Mouse (Mus musculus) embryo, embryonic 11.5 days (tissue): ENCODE measurements around the gene Tmem143.
"Not testable (repeated sequence)": the region's sequence is repeated elsewhere in the genome, so short reads cannot be mapped to it uniquely, and the experiment has no call there.

Source experiments
- DNase-seq: peaks from one replicate; pipeline ENCODE4 v3.0.0-alpha.2; 2012; ENCODE audit warnings: low read depth, low spot score

Gene Tmem143

DNA sequence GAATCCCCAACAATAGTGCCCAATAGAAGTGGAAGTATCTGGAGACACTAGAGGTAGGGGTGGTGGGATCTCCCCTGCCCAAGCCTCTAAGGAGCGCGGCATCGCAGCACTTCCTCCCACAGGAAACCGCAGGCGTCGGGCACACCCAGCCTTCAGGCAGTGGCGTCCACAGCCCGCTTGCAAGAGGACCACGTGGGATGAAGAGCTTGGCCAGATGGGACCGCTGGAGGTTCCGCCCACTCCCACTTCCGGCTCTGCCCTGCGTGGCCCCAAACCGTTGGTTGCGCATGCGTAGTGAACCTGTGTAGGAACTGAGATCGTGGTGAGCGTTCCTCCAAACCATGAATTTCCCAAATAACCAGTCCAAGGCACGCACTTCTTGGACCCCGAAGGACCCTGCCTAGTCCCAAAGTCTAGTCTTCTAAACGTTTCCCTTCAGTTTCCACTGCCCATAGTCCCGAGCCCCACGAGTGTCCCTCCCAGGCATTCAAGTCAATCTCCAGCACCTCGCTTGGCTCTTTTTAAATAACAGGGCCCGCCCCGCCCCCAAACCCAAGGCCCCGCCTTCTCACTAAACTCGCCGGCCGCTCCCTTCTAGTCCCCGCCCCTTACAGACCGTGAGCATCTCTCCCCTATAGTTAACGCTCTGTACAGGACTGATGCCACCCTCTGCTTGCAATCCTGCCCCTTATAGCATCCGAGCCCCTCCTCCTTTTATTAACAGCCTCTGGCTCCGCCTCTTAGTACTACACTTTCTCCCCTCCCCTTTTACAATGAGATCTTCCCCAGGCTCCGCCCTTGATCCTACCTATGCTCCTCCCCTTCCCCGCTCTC, 26.4 kb downstream of the Tmem143 start:
- peak; percentile 90 for DNase-seq

DNA sequence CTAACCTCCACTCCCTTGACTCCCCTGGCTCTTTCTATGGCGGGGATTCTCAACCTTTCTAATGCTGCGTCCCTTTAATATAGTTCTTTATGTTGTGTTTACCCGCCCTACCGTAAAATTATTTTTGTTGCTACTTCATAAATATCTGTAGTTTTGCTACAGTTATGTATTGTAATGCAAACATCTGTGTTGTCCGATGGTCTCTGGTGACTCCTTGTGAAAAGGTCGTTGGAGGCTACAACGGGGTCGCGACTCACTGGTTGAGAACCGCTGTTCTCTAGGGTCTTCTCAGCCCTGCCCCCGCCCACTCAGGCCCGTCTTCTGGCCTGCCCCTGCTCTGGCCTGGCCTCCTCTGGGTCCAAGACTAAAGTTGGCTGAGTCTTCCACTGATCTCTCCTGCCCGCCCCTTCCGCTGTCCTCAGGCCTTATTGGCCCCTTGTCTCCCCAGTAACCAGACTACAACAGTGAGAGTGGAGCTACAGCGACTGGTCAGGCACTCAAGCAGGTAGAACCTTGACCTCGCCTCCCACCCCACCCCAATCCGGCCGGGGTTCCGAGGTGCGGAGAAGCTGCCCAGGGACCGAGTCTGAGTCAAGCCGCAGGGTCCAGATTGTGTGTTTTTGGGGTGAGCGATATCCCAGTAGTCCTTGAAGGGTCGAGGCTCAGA, 27.2 kb downstream of the Tmem143 start, which contains the start of gene Ccdc114:
Gene Ccdc114 (plus strand): TSS at position 311 of the 667 bp plus-strand sequence.
- DNase-seq: no peak

GRCm38 (mm10) chr7:45924429-45924816, 27.7 kb downstream of the Tmem143 start:
- DNase-seq: no peak

DNA sequence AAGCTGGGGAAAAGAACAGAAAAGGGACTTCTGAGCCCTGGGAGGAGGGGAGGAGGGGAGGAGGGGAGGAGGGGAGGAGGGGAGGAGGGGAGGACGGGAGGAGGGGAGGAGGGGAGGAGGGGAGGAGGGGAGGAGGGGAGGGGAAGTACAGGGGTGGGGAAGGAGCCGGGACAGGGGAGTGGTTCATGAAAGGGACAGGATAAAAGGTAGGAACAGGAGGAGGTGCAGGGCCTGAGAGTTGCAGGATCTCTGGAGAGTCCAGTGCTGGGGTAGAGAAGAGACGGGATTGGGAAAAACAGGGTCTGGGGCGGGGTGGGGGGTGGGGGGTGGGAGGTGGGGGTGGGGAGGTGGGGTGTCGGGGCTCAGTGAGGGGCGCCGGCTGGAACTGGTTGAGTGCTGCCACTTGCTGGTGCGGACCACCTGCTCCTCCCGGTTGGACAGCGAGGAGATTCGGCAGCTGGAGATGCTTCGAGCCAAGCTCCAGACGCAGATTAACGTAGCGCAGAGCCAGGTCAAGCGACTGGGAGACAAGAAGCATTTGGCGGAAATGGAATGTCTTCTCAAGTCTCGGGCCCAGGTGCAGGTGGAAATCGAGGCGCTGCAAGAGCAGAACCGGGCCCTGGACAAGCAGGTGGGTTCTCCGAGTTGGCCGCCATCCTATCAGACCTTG, 32.0 kb downstream of the Tmem143 start:
- no peak for DNase-seq

DNA sequence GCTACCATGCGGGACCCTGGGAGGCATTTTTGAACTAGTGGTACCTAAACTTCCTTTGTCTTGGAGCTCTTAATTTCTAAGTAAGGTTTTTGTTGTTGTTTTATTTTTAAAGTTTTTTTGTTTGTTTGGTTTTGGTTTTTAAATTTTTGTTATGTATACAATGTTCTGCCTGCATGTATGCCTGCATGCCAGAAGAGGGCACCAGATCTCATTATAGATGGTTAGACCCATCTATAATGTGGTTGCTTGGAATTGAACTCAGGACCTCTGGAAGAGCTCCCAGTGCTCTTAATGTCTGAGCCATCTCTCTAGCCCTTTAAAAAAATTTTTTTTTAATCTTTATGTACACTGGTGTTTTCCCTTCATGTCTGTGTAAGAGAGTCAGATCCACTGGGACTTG, 32.9 kb downstream of the Tmem143 start:
- no peak for DNase-seq

DNA sequence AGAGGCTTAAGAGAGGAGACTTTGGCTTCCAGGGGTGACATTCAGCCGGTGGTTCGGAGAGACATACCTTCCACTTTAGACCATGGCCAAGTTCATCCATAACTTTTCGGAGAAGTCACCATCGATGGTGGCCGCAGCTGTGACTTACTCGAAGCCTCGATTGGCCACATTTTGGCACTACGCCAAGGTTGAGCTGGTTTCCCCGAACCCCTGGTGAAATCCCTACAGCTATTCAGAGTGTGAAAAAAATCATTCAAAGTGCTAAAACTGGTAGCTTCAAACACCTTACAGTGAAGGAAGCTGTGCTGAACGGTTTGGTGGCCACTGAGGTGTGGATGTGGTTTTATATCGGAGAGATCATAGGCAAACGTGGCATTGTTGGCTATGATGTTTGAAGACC, 37.0 kb downstream of the Tmem143 start:
- not testable (repeated sequence) for DNase-seq

DNA sequence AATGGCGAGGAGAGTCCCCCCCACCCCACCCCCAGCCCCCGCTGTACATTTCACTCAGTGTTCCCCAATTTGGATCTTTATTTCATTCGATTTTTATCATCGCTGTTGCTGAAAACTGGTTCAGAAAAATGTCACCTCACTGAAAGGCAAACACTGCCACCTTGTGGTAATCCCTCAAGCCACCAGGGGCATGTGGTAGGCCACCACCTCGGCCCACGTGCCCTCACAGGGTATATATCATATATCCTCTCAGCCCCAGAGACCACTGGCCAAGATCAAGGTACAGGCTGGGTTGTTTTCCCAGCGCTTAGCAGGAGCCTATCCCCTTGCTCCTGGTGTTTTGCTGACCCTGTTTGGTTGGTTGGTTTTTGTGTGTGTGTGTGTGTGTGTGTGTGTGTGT, 38.4 kb downstream of the Tmem143 start:
- DNase-seq: peak; percentile 55

DNA sequence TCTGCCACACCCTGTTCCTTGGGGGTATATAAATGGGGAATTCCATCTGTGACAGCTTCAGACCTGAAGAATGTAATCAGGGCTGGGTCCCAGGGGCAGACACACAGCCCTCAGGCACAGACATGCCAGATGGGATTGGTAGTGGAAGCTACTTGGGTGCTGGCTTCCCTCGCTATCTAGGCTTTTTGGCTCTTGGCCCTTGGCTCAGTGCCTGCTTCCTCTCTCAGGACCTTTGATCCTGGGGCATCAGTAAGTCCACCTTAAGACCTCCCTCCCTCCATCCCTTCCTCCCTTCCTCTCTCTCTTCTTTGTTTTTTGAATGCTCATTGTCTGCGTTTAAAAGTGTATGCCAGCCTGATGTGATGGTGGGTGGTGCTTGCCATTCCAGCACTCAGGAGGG, 43.1 kb downstream of the Tmem143 start:
- no peak for DNase-seq

- DNase-seq: no peak
These were observed 45.2 kb downstream of the Tmem143 start for GRCm38 (mm10) chr7:45941986-45942385.

DNA sequence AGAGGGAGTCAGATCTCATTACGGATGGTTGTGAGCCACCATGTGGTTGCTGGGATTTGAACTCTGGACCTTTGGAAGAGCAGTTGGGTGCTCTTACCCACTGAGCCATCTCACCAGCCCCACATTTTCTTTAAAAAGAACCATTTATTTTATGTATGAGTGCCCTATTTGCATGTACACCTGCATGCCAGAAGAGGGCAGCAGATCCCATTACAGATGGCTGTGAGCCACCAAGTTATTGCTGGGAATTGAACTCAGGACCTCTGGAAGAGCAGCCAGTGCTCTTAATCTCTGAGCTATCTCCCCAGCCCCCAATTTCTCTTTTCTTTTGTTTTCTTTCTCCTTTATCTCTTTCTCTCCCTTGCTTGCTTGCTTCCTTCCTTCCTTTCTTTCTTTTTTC, 46.5 kb downstream of the Tmem143 start:
- DNase-seq: not testable (repeated sequence)

DNA sequence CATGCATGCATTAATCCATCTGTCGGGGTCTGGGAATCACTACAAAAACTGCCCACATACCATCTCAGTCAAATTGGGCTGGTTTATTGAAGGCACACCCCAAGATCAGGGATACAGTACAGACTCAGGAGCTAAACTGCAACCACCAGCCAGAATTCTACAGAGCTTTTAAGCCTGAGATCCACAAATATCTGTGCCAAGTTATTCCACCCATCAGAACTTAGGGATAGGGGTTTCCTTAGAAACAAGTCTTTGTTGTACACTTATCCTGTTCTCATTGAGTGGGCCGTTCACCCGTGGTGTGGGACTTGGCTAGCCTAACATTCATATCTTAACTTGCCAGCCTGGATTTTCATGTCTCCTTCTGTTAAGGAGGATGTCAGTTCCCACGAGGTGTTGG, 52.3 kb downstream of the Tmem143 start:
- no peak for DNase-seq

GRCm38 (mm10) chr7:45956611-45957010, 59.9 kb downstream of the Tmem143 start:
- no peak for DNase-seq
